ENCODE assay signal across 12 mouse cellular contexts in the genomic region with DNA sequence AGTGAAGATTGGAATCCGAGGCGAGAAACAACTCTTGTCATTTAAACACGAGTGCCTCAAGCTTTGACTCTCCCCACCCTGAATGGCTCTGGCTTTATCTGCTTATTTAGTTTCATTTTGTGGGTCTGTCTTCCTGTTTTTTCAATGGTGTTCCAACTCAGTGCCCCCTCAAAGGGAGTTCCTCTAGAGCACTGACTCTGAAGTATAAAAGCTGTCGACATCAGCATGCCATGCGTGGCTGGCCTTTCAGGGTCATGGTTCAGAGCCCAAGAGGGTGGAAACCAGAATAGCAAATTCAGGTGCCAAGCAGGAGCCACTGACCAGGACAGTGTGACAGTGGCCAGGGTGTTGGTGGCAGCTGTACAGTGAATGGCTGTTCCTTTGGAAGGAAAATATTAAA.
DNase-seq lines count a peak whose midpoint lies in the region; ATAC-seq lines count a peak whose summit lies in the region.
"Had no signal": no experiment of that assay in that cellular context is flagged by ENCODE, and none has a peak within 500 bp of the region (broad histone marks: within the 10 kb centered on the region; RNA-seq: fewer than 3 reads in every experiment).

No protein-coding gene starts in this region.

- ATAC-seq in inflammation-experienced regulatory T-cells, adult 6 months, result no peak

- H3K27ac ChIP-seq in brown adipose tissue, adult 24 weeks (replicated peaks; ENCODE audit: low read depth, low read length), result 0 out of 2 replicates have a peak overlapping the region, but pooled peaks have one; percentile 1
- H3K27ac ChIP-seq: heart, embryonic 10.5 days; limb, embryonic 15.5 days had no signal

- intact Hi-C loops in left cerebral cortex, postnatal 25 days (cut with DNase I), result no loop called here

- no peaks in the 10 kb centered on the region for H3K4me1 ChIP-seq in brown adipose tissue, adult 24 weeks (ENCODE audit: control insufficient read depth, insufficient read depth, insufficient read length, low read length)
- H3K4me1 ChIP-seq: heart, embryonic 10.5 days; limb, embryonic 15.5 days had no signal

- peak; percentile 9 for DNase-seq in lung, postnatal 10 days
- no peak for DNase-seq in lung, postnatal 4 days
- DNase-seq in kidney, postnatal 25 days, result peak; percentile 65 to 82
- DNase-seq in spleen, postnatal 14 days (ENCODE audit: low spot score in 2 of 2), result peak; percentile 11 to 29
- DNase-seq in right cerebral cortex, adult 18-20 months, result no peak
- no peak for DNase-seq in left cerebral cortex, postnatal 25 days (ENCODE audit: low spot score in 2 of 2)

- no peak overlapping the region for H3K4me3 ChIP-seq in brown adipose tissue, adult 24 weeks (ENCODE audit: insufficient read depth, low read depth, low read length)
- H3K4me3 ChIP-seq: erythroblast, embryonic 14.5 days; heart, embryonic 10.5 days; limb, embryonic 15.5 days; myocyte had no signal

Comparison
In these comparisons a context has a peak if more than half of its experiments do, and no peak if none do; other contexts are left out.
1. DNase-seq: peak in lung, postnatal 10 days (single experiment), kidney, postnatal 25 days (2 of 2) and spleen, postnatal 14 days (2 of 2); none in lung, postnatal 4 days (0 of 2), right cerebral cortex, adult 18-20 months (single experiment) and left cerebral cortex, postnatal 25 days (0 of 2).